8 mouse cellular contexts compared by ENCODE assay signal in the genomic region with DNA sequence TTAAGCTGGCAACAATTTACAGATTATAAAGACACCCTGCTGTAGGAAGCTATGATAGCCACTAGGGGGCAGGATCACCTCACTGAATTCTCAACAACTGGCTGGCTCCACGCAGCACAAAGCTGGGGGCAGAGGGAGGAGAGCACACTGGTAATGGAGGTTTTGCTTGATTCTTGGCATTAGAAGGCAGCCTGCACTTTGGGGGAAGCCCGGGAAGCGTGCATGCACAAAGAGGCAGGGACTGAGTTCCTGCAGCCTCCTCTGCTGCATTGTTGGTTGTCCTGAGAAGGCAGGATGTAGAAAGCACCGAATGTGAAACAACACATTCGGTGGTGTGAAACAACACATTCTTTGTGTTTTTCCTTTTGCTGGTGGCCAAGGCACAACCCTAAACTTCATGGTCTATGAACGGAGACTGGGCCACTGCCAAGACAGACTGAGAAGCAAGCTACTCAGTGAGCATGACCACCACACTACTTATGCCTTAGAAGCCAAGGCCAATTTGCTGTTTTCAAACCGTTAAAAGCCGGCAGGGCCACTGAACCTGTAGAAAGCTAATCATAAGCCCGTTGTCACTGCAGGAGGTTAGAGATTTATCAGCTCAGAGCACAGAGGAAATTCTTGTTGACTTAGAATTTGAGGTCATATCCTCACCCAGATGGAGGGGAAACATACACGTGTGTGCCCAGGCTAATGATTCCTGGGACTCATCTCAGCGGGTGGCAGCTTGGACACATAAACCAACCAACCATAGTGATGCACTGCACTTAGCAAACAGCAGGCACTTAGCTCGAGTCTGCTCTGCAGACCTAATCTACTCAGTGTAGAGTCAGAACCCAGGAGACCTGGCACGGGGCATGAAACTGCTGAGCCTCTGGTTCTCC.
DNase-seq lines count a peak whose midpoint lies in the region; ATAC-seq and TF ChIP-seq lines count a peak whose summit lies in the region.

No protein-coding gene starts in this region.

- peak; percentile 97 for TF ChIP-seq CTCF in lung, embryonic 14.5 days (IDR thresholded peaks at IDR 0.05; ENCODE audit: low read depth)
- peak; percentile 42; the same call in 1 of the 2 replicates for TF ChIP-seq CTCF in olfactory bulb, adult 2 months (IDR thresholded peaks at IDR 0.05; ENCODE audit: insufficient read depth, low read depth, low read length)

- H3K9ac ChIP-seq in forebrain, embryonic 16.5 days (replicated peaks; ENCODE audit: low read depth, low read length): peak overlapping the region; percentile 56
- no peak overlapping the region for H3K9ac ChIP-seq in lung, embryonic 14.5 days

- no peak for TF ChIP-seq POLR2A in olfactory bulb, adult 2 months (IDR thresholded peaks at IDR 0.05; ENCODE audit: insufficient read depth, low read depth, low read length)

- H3K27ac ChIP-seq in forebrain, embryonic 16.5 days (ENCODE audit: low read length): peak overlapping the region; percentile 71
- peak overlapping the region; percentile 54 for H3K27ac ChIP-seq in lung, embryonic 14.5 days (ENCODE audit: low read depth)
- H3K27ac ChIP-seq in olfactory bulb, adult 2 months (ENCODE audit: insufficient read depth, low read depth, low read length): 0 out of 2 replicates have a peak overlapping the region, but pooled peaks have one; percentile 6

- peak; percentile 16 for DNase-seq in MN1 (ENCODE audit: low spot score)
- DNase-seq in cerebellum, adult 18-20 months: peak; percentile 76 to 81
- peak; percentile 40 for DNase-seq in heart, postnatal 25 days (ENCODE audit: low spot score)
- DNase-seq in layer of hippocampus, adult 11-12 months (ENCODE audit: low spot score): peak; percentile 79
- peak; percentile 93 for DNase-seq in lung, embryonic 14.5 days
- DNase-seq in thymus, postnatal 36 days: peak; percentile 33 to 40

- H3K4me3 ChIP-seq in forebrain, embryonic 16.5 days (replicated peaks; ENCODE audit: low read length): peak overlapping the region; percentile 28
- H3K4me3 ChIP-seq in lung, embryonic 14.5 days (ENCODE audit: low read depth, low read length): no peak overlapping the region
- 0 out of 2 replicates have a peak overlapping the region, but pooled peaks have one; percentile 3 for H3K4me3 ChIP-seq in olfactory bulb, adult 2 months (ENCODE audit: insufficient read depth, low read depth, low read length)

- peaks cover 8% of the 10 kb centered on the region for H3K4me1 ChIP-seq in forebrain, embryonic 16.5 days (replicated peaks; ENCODE audit: control insufficient read depth, insufficient read depth, low read length)
- H3K4me1 ChIP-seq in lung, embryonic 14.5 days (ENCODE audit: insufficient read depth): peaks cover 8% of the 10 kb centered on the region
- H3K4me1 ChIP-seq in olfactory bulb, adult 2 months (ENCODE audit: control insufficient read depth, insufficient read depth, low read length): peaks cover 3% of the 10 kb centered on the region; the same call in 1 of the 2 replicates

- peak; percentile 96 for ATAC-seq in forebrain, embryonic 16.5 days
- ATAC-seq in lung, embryonic 14.5 days (ENCODE audit: insufficient read depth): peak; percentile 89

- H3K9me3 ChIP-seq in forebrain, embryonic 16.5 days (ENCODE audit: control insufficient read depth, low read length): no peaks in the 10 kb centered on the region
- no peaks in the 10 kb centered on the region for H3K9me3 ChIP-seq in lung, embryonic 14.5 days (ENCODE audit: low read depth, low read length)

- no peaks in the 10 kb centered on the region for H3K27me3 ChIP-seq in forebrain, embryonic 16.5 days (replicated peaks; ENCODE audit: control insufficient read depth, insufficient read depth, low read length)
- no peaks in the 10 kb centered on the region for H3K27me3 ChIP-seq in lung, embryonic 14.5 days (ENCODE audit: insufficient read depth, low read length)

- H3K36me3 ChIP-seq in forebrain, embryonic 16.5 days (ENCODE audit: control insufficient read depth, insufficient read depth): no peaks in the 10 kb centered on the region
- H3K36me3 ChIP-seq in lung, embryonic 14.5 days (ENCODE audit: insufficient read depth): peaks cover 4% of the 10 kb centered on the region; the same call in 1 of the 2 replicates

- 17% methylated on average over 13 of the region's 13 CpGs for WGBS in forebrain, embryonic 16.5 days
- 29% methylated on average over 13 of the region's 13 CpGs for WGBS in lung, embryonic 14.5 days
- 28% methylated on average over 13 of the region's 13 CpGs for WGBS in olfactory bulb, adult 2 months

- H3K4me2 ChIP-seq in forebrain, embryonic 16.5 days (ENCODE audit: low read length): peak overlapping the region; percentile 49
- peak overlapping the region; percentile 40 for H3K4me2 ChIP-seq in lung, embryonic 14.5 days

- intact Hi-C loops in heart, postnatal 25 days (cut with DNase I): loop anchor here (1.0 to 5.0 kb wide), 3 partner anchors 100 to 533 kb away; no protein-coding TSS in a partner anchor

Comparison
In these comparisons a context has a peak if more than half of its experiments do, and no peak if none do; other contexts are left out.
1. DNase-seq: peak in every context shown above with its lines; median percentile 93 in lung, embryonic 14.5 days; 79 in layer of hippocampus, adult 11-12 months; 78 in cerebellum, adult 18-20 months; 40 in heart, postnatal 25 days; 36 in thymus, postnatal 36 days; 16 in MN1.
2. H3K27ac ChIP-seq: peak in every context shown above with its lines; median percentile 71 in forebrain, embryonic 16.5 days; 54 in lung, embryonic 14.5 days; 6 in olfactory bulb, adult 2 months.